Mouse (Mus musculus): ENCODE measurements at regions not wholly inside any gene's neighbourhood (a gene's known extent, or its start where the extent isn't known, plus 50 kb on each side); places are given as distances from the start of the nearest gene placed in this dataset.
"Not testable (repeated sequence)": the region's sequence is repeated elsewhere in the genome, so short reads cannot be mapped to it uniquely, and the experiment has no call there.

- DNase-seq = no peak
Observed at GRCm38 (mm10) chr7:95971863-95972262, 199.2 kb upstream of the Tenm4 start.

- no peak for DNase-seq
Observed at GRCm38 (mm10) chr7:95974085-95974484, 197.0 kb upstream of the Tenm4 start.

- no peak for DNase-seq
Observed at GRCm38 (mm10) chr7:95991250-95992032, 179.6 kb upstream of the Tenm4 start.

- no peak for DNase-seq
Observed at GRCm38 (mm10) chr7:95992033-95992516, 179.0 kb upstream of the Tenm4 start.

- no peak for DNase-seq
Observed at GRCm38 (mm10) chr7:95992521-95992920, 178.5 kb upstream of the Tenm4 start.

GRCm38 (mm10) chr7:95997190-95997589 lies 173.9 kb upstream of the Tenm4 start:
- DNase-seq = no peak

- no peak for DNase-seq
Observed at GRCm38 (mm10) chr7:95999189-95999588, 171.9 kb upstream of the Tenm4 start.

GRCm38 (mm10) chr7:96002401-96002800 lies 168.6 kb upstream of the Tenm4 start:
- no peak for DNase-seq

- no peak for DNase-seq
Observed at GRCm38 (mm10) chr7:96006299-96006698, 164.7 kb upstream of the Tenm4 start.

- DNase-seq = no peak
Observed at GRCm38 (mm10) chr7:96013008-96013407, 158.0 kb upstream of the Tenm4 start.

GRCm38 (mm10) chr7:96017112-96017884 lies 153.7 kb upstream of the Tenm4 start:
- no peak for DNase-seq

- no peak for DNase-seq
Observed at GRCm38 (mm10) chr7:96024048-96024447, 147.0 kb upstream of the Tenm4 start.

GRCm38 (mm10) chr7:96026781-96027418 lies 144.1 kb upstream of the Tenm4 start:
- no peak for DNase-seq

- no peak for DNase-seq
Observed at GRCm38 (mm10) chr7:96033636-96034035, 137.4 kb upstream of the Tenm4 start.

- DNase-seq = no peak
Observed at GRCm38 (mm10) chr7:96035456-96035855, 135.6 kb upstream of the Tenm4 start.

GRCm38 (mm10) chr7:96039628-96040027 lies 131.4 kb upstream of the Tenm4 start:
- no peak for DNase-seq

GRCm38 (mm10) chr7:96041806-96042205 lies 129.2 kb upstream of the Tenm4 start:
- DNase-seq = no peak

- no peak for DNase-seq
Observed at GRCm38 (mm10) chr7:96051631-96052030, 119.4 kb upstream of the Tenm4 start.

- DNase-seq = not testable (repeated sequence)
Observed at GRCm38 (mm10) chr7:96061599-96061998, 109.4 kb upstream of the Tenm4 start.

GRCm38 (mm10) chr7:96078511-96078910 lies 92.5 kb upstream of the Tenm4 start:
- no peak for DNase-seq

- DNase-seq = no peak
Observed at GRCm38 (mm10) chr7:96081676-96082075, 89.4 kb upstream of the Tenm4 start.

GRCm38 (mm10) chr7:96095185-96095584 lies 75.9 kb upstream of the Tenm4 start:
- no peak for DNase-seq

- DNase-seq = no peak
Observed at GRCm38 (mm10) chr7:96095752-96096151, 75.3 kb upstream of the Tenm4 start.

All from adrenal gland, postnatal 36 days (tissue).